Mouse (Mus musculus) heart, adult 2 months (tissue): Measurements from ENCODE around the gene Dis3l.

Source experiments
- CTCF ChIP-seq: fragments of 200-600 bp; IDR thresholded peaks from 2 replicates; pipeline ENCODE4 v1.8.1; 2022; ENCODE audit warnings: antibody characterized with exemption, mild to moderate bottlenecking, moderate library complexity
- POLR2A ChIP-seq: fragments of 200-500 bp; IDR thresholded peaks from 2 replicates; pipeline ENCODE4 v1.6.1; 2011; ENCODE audit warnings: mild to moderate bottlenecking, low read depth, low read length, control low read depth; ENCODE audit not compliant: insufficient read depth

- TF ChIP-seq POLR2A, result no peak
- no peak for TF ChIP-seq CTCF
Observed at GRCm38 (mm10) chr9:64335825-64336224, 5.3 kb downstream of the Dis3l start.
